Mouse (Mus musculus): Measurements from ENCODE around the gene Olfr963.

DNA sequence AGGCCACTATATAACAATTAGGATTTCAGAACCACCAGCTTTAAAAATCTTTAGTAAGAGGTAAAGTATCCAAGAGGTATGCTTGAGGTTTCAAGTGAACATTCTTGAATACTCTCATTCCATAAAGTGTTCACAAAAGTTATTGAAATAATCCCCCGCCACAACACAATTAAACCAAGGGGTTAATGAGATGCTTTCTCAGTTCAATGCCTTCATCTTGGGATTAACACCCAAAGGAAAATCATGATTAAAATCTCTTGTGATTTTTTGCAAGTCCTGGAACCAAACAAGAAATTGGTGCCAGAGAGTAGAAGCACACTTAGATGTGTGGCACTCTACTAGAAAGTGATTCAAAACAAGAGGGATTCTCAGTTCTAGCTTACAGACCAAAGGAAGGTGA, at the start of gene Olfr963:
- no peak for TF ChIP-seq POLR2A (IDR thresholded peaks at IDR 0.05; ENCODE audit: control insufficient read depth, extremely low read depth, insufficient read depth, low read length, poor library complexity)
- no peak for TF ChIP-seq CTCF (IDR thresholded peaks at IDR 0.05; ENCODE audit: borderline replicate concordance, control insufficient read depth, extremely low read depth, insufficient read depth, low read length, poor library complexity)

Data from thymus, adult 2 months (tissue).